Comparison of ENCODE assay signal across 18 mouse cellular contexts in the genomic region with DNA sequence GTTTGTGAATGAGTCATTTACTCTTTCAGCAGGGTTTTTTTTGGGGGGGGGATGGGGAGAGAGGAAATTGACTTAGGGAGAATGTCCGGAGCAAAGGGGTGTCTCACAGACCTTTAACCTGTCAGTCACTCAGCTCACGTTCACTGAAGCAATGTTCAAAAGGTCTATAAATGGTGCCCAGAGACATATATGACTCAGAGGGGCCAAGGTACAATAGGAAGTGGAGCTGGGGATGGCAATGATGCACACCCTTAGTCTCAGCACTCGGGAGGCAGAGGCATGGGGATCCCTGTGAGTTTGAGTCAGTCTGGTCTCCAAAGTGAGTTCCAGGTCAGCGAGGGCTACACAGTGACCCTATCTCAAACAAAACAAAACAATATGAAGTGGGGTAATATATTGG. TPM values are rescaled to one million over a fixed set of nuclear protein-coding genes. Genes with fewer than 3 reads are reported as not detected.
DNase-seq lines count a peak whose midpoint lies in the region; ATAC-seq and TF ChIP-seq lines count a peak whose summit lies in the region.
"Had no signal": no experiment of that assay in that cellular context is flagged by ENCODE, and none has a peak within 500 bp of the region (broad histone marks: within the 10 kb centered on the region; RNA-seq: fewer than 3 reads in every experiment).

No protein-coding gene starts in this region.

- 39% methylated on average over 4 of the region's 4 CpGs for WGBS in intestine, postnatal 0 days
- 83% methylated on average over 4 of the region's 4 CpGs for WGBS in forebrain, embryonic 14.5 days

- no peaks in the 10 kb centered on the region for H3K27me3 ChIP-seq in intestine, postnatal 0 days (replicated peaks; ENCODE audit: control insufficient read depth, insufficient read depth, low read length)
- no peaks in the 10 kb centered on the region for H3K27me3 ChIP-seq in forebrain, embryonic 14.5 days (replicated peaks; ENCODE audit: control insufficient read depth, insufficient read depth, low read length)
- H3K27me3 ChIP-seq: forebrain, embryonic 13.5 days; hindbrain, embryonic 12.5 days had no signal

- no peaks in the 10 kb centered on the region for H3K9me3 ChIP-seq in intestine, postnatal 0 days (ENCODE audit: control insufficient read depth)
- H3K9me3 ChIP-seq in forebrain, embryonic 14.5 days (replicated peaks; ENCODE audit: control insufficient read depth, low read length) = no peaks in the 10 kb centered on the region
- H3K9me3 ChIP-seq: embryonic facial prominence, embryonic 10.5 days; forebrain, embryonic 13.5 days; hindbrain, embryonic 12.5 days had no signal

- no peak for TF ChIP-seq CTCF in intestine, postnatal 0 days (IDR thresholded peaks at IDR 0.05; ENCODE audit: low read depth)

- no peak overlapping the region for H3K4me3 ChIP-seq in intestine, postnatal 0 days (ENCODE audit: low read depth, low read length)
- H3K4me3 ChIP-seq in forebrain, embryonic 14.5 days (ENCODE audit: low read depth, low read length) = no peak overlapping the region
- H3K4me3 ChIP-seq: embryonic facial prominence, embryonic 10.5 days; forebrain, embryonic 13.5 days; gastrocnemius, adult 2 months; heart, adult 2 months; hindbrain, embryonic 12.5 days had no signal

- no peak overlapping the region for H3K9ac ChIP-seq in intestine, postnatal 0 days (ENCODE audit: low read depth, low read length)
- H3K9ac ChIP-seq in forebrain, embryonic 14.5 days (ENCODE audit: low read length) = no peak overlapping the region
- H3K9ac ChIP-seq: forebrain, embryonic 13.5 days; hindbrain, embryonic 12.5 days had no signal

- peak; percentile 31 for DNase-seq in kidney, adult 9 months
- DNase-seq in kidney, adult 18-20 months = no peak
- DNase-seq in 416B (ENCODE audit: low read depth) = peak; percentile 49
- DNase-seq in ES-CJ7 (ENCODE audit: low read depth, low spot score) = peak; percentile 1
- no peak for DNase-seq in forebrain, embryonic 14.5 days (ENCODE audit: low spot score)
- DNase-seq in adrenal gland, postnatal 10 days = no peak
- DNase-seq: adrenal gland, postnatal 14 days; cerebellum, adult 2 months; cerebellum, postnatal 10 days; gastrocnemius, adult 2 months; heart, adult 2 months had no signal

- ATAC-seq in intestine, postnatal 0 days = peak; percentile 99
- ATAC-seq in forebrain, embryonic 14.5 days = no peak
- ATAC-seq in cerebellum, adult (ENCODE audit: insufficient number of reproducible peaks, low FRiP score, low TSS enrichment) = no peak
- ATAC-seq: hindbrain, embryonic 16.5 days had no signal

- H3K4me2 ChIP-seq in intestine, postnatal 0 days (replicated peaks; ENCODE audit: low read depth) = no peak overlapping the region
- no peak overlapping the region for H3K4me2 ChIP-seq in forebrain, embryonic 14.5 days (ENCODE audit: low read length)
- H3K4me2 ChIP-seq: forebrain, embryonic 13.5 days; heart, embryonic 11.5 days; hindbrain, embryonic 12.5 days had no signal

- H3K27ac ChIP-seq in intestine, postnatal 0 days (ENCODE audit: low read depth, low read length) = peak overlapping the region; percentile 43
- no peak overlapping the region for H3K27ac ChIP-seq in forebrain, embryonic 14.5 days (ENCODE audit: low read depth, low read length)
- H3K27ac ChIP-seq: embryonic facial prominence, embryonic 10.5 days; forebrain, embryonic 13.5 days; gastrocnemius, adult 2 months; heart, adult 2 months had no signal

- H3K4me1 ChIP-seq in intestine, postnatal 0 days (replicated peaks; ENCODE audit: control insufficient read depth, insufficient read depth, low read length) = no peaks in the 10 kb centered on the region
- H3K4me1 ChIP-seq in forebrain, embryonic 14.5 days (ENCODE audit: control insufficient read depth, insufficient read depth, low read length) = no peaks in the 10 kb centered on the region
- H3K4me1 ChIP-seq: embryonic facial prominence, embryonic 10.5 days had no signal

- H3K36me3 ChIP-seq in intestine, postnatal 0 days (ENCODE audit: control insufficient read depth, insufficient read depth) = no peaks in the 10 kb centered on the region
- H3K36me3 ChIP-seq in forebrain, embryonic 14.5 days (ENCODE audit: control insufficient read depth, insufficient read depth, low read length) = no peaks in the 10 kb centered on the region
- H3K36me3 ChIP-seq: embryonic facial prominence, embryonic 10.5 days; hindbrain, embryonic 12.5 days had no signal

RNA-seq across cellular contexts. Expression of a gene that starts 11.7 kb away (rescaled TPM):
- polyA plus RNA-seq in intestine, postnatal 0 days (2015; fragmentation: Nextera tagmentation; extraction: Ambion mirVana) = 8.2 and 8.6 TPM in 2 replicates
- 12.4 and 19.6 TPM in 2 replicates for polyA plus RNA-seq in forebrain, embryonic 14.5 days (2014; fragmentation: Nextera tagmentation; extraction: Ambion mirVana)
- total RNA-seq in adrenal gland, postnatal 10 days (2021) = 10 to 100 TPM; 62.0 to 79.6 TPM

RNA-seq across cellular contexts. Expression of a gene that starts 45.1 kb away (rescaled TPM):
- polyA plus RNA-seq in intestine, postnatal 0 days (2015; fragmentation: Nextera tagmentation; extraction: Ambion mirVana) = 60.5 and 61.3 TPM in 2 replicates
- 108 and 113 TPM in 2 replicates for polyA plus RNA-seq in forebrain, embryonic 14.5 days (2014; fragmentation: Nextera tagmentation; extraction: Ambion mirVana)
- total RNA-seq in adrenal gland, postnatal 10 days (2021) = 100 to 1,000 TPM in 1 of 2 experiments, 10 to 100 TPM in 1; 99.1 to 104 TPM

RNA-seq across cellular contexts. Expression of a gene that starts 60.0 kb away (rescaled TPM):
- 7.4 and 7.6 TPM in 2 replicates for polyA plus RNA-seq in intestine, postnatal 0 days (2015; fragmentation: Nextera tagmentation; extraction: Ambion mirVana)
- polyA plus RNA-seq in forebrain, embryonic 14.5 days (2014; fragmentation: Nextera tagmentation; extraction: Ambion mirVana) = 8.0 and 8.9 TPM in 2 replicates
- 10 to 100 TPM; 43.3 to 47.0 TPM for total RNA-seq in adrenal gland, postnatal 10 days (2021)

Comparison
In these comparisons a context has a peak if more than half of its experiments do, and no peak if none do; other contexts are left out.
1. DNase-seq: peak in kidney, adult 9 months (single experiment), 416B (single experiment) and ES-CJ7 (single experiment); none in kidney, adult 18-20 months (single experiment), forebrain, embryonic 14.5 days (single experiment) and adrenal gland, postnatal 10 days (single experiment).